Mouse (Mus musculus) limb, embryonic 11.5 days (tissue): ENCODE results near the gene Nat8f4. TPM values are rescaled to one million over a fixed set of nuclear protein-coding genes. Genes with fewer than 3 reads are reported as not detected.
"Not testable (repeated sequence)": the region's sequence is repeated elsewhere in the genome, so short reads cannot be mapped to it uniquely, and the experiment has no call there.

ENCODE experiments used
- ATAC-seq: fragments of 200-750 bp; cut with Nextera tagmentation; 2 replicates; pipeline ENCODE4 v1.8.0; 2017; ENCODE audit warnings: low read depth; ENCODE audit not compliant: insufficient number of reproducible peaks, low FRiP score, low TSS enrichment
- DNase-seq: peaks from one replicate; pipeline ENCODE4 v3.0.0-alpha.2; 2015; ENCODE audit warnings: low spot score
- H3K27ac ChIP-seq: fragments of 300-500 bp; sonication (generic); replicated peaks from 2 replicates; pipeline ENCODE4 v1.5.1; 2014; ENCODE audit warnings: low read depth, mild to moderate bottlenecking, low read length
- H3K27me3 ChIP-seq: fragments of 300-500 bp; sonication (generic); 2 replicates; pipeline ENCODE4 v1.6.1; 2014; ENCODE audit warnings: mild to moderate bottlenecking, low read length, mixed read lengths; ENCODE audit not compliant: control insufficient read depth, insufficient read depth
- H3K36me3 ChIP-seq: fragments of 300-500 bp; sonication (generic); 2 replicates; pipeline ENCODE4 v1.6.1; 2014; ENCODE audit warnings: mild to moderate bottlenecking, low read length, moderate library complexity, mixed read lengths; ENCODE audit not compliant: control insufficient read depth, insufficient read depth
- H3K4me1 ChIP-seq: fragments of 300-500 bp; sonication (generic); 2 replicates; pipeline ENCODE4 v1.6.1; 2014; ENCODE audit warnings: low read length, mixed read lengths; ENCODE audit not compliant: control insufficient read depth, insufficient read depth
- H3K4me2 ChIP-seq: fragments of 300-500 bp; sonication (generic); 2 replicates; pipeline ENCODE4 v1.6.1; 2014; ENCODE audit warnings: low read depth, mild to moderate bottlenecking, moderate library complexity; ENCODE audit not compliant: severe bottlenecking
- H3K4me3 ChIP-seq: fragments of 300-500 bp; sonication (generic); 2 replicates; pipeline ENCODE4 v1.5.1; 2014; ENCODE audit warnings: low read depth, low read length
- H3K9ac ChIP-seq: fragments of 300-500 bp; sonication (generic); 2 replicates; pipeline ENCODE4 v1.6.1; 2014; ENCODE audit warnings: mild to moderate bottlenecking, low read length
- H3K9me3 ChIP-seq: fragments of 300-500 bp; sonication (generic); 2 replicates; pipeline ENCODE4 v1.6.1; 2016; ENCODE audit warnings: low read length; ENCODE audit not compliant: control insufficient read depth
- WGBS: fragments of 180-500 bp; shearing (Covaris S2); extraction: QIAGEN DNeasy Blood & Tissue Kit; methylation state at CpG from one replicate; pipeline ENCODE4 v1.1.7; 2014; 5-methylcytosine and 5-hydroxymethylcytosine counted together
- polyA plus RNA-seq: library from polyadenylated mRNA; unstranded; fragments of >200 nt; fragmentation: Nextera tagmentation; extraction: Ambion mirVana; gene quantifications from 2 replicates; pipeline ENCODE4 v1.2.1, GENCODE M21; 2014

Gene Nat8f4
- polyA plus RNA-seq, 1 experiment from 2014 or later: 2.3 TPM

GRCm38 (mm10) chr6:85927476-85928464 lies 23.1 kb upstream of the Nat8f4 start:
- Histone ChIP-seq H3K4me3 (no peak overlapping the region), H3K9me3 (no peaks in the 10 kb centered on the region), H3K4me1 (no peaks in the 10 kb centered on the region), H3K27ac (no peak overlapping the region), H3K27me3 (no peaks in the 10 kb centered on the region), H3K9ac (no peak overlapping the region), H3K4me2 (no peak overlapping the region), H3K36me3 (peaks cover 8% of the 10 kb centered on the region)
- 94% methylated on average over 9 of the region's 9 CpGs for WGBS
- no peak for DNase-seq
- ATAC-seq: no peak

GRCm38 (mm10) chr6:85926709-85927108 lies 22.0 kb upstream of the Nat8f4 start:
- no peak for DNase-seq

GRCm38 (mm10) chr6:85923643-85924042 lies 19.0 kb upstream of the Nat8f4 start:
- Histone ChIP-seq H3K9ac (no peak overlapping the region), H3K4me3 (no peak overlapping the region), H3K9me3 (no peaks in the 10 kb centered on the region), H3K27me3 (no peaks in the 10 kb centered on the region), H3K4me1 (no peaks in the 10 kb centered on the region), H3K27ac (no peak overlapping the region), H3K36me3 (peaks cover 7% of the 10 kb centered on the region), H3K4me2 (no peak overlapping the region)
- WGBS: 89% methylated on average over 1 of the region's 1 CpGs
- DNase-seq (no peak), ATAC-seq (no peak)

More at GRCm38 (mm10) chr6:85926709-85927108, 22.0 kb upstream of the Nat8f4 start:
- 73% methylated on average over 1 of the region's 1 CpGs for WGBS
- Histone ChIP-seq H3K27me3 (no peaks in the 10 kb centered on the region), H3K27ac (no peak overlapping the region), H3K4me2 (no peak overlapping the region), H3K9me3 (no peaks in the 10 kb centered on the region), H3K9ac (no peak overlapping the region), H3K4me3 (no peak overlapping the region), H3K4me1 (no peaks in the 10 kb centered on the region), H3K36me3 (peaks cover 10% of the 10 kb centered on the region)
- ATAC-seq: no peak

- Histone ChIP-seq H3K9me3 (no peaks in the 10 kb centered on the region), H3K36me3 (0 out of 2 replicates have a peak, but pooled peaks cover 2% of the 10 kb centered on the region), H3K4me2 (no peak overlapping the region), H3K4me1 (0 out of 2 replicates have a peak, but pooled peaks cover 4% of the 10 kb centered on the region), H3K9ac (no peak overlapping the region), H3K4me3 (no peak overlapping the region), H3K27ac (no peak overlapping the region), H3K27me3 (no peaks in the 10 kb centered on the region)
- no peak for ATAC-seq
- no peak for DNase-seq
- WGBS: 93% methylated on average over 4 of the region's 4 CpGs
These were observed 14.7 kb upstream of the Nat8f4 start for GRCm38 (mm10) chr6:85919401-85919800.

- not testable (repeated sequence) for H3K9ac ChIP-seq, H3K27ac ChIP-seq
- 96% methylated on average over 3 of the region's 3 CpGs for WGBS
These were observed 13.7 kb upstream of the Nat8f4 start for GRCm38 (mm10) chr6:85918341-85918740.

GRCm38 (mm10) chr6:85916596-85916995 lies 11.9 kb upstream of the Nat8f4 start:
- DNase-seq (no peak), ATAC-seq (no peak)
- Histone ChIP-seq H3K4me2 (peak overlapping the region; percentile 64), H3K9ac (peak overlapping the region; percentile 75), H3K9me3 (no peaks in the 10 kb centered on the region), H3K27me3 (no peaks in the 10 kb centered on the region), H3K4me3 (peak overlapping the region; percentile 55), H3K36me3 (no peaks in the 10 kb centered on the region), H3K27ac (no peak overlapping the region), H3K4me1 (0 out of 2 replicates have a peak, but pooled peaks cover 4% of the 10 kb centered on the region)
- WGBS: 89% methylated on average over 6 of the region's 6 CpGs

More at GRCm38 (mm10) chr6:85918341-85918740, 13.7 kb upstream of the Nat8f4 start:
- DNase-seq, H3K4me2 ChIP-seq, H3K36me3 ChIP-seq, H3K4me3 ChIP-seq, H3K4me1 ChIP-seq, ATAC-seq, H3K9me3 ChIP-seq, H3K27me3 ChIP-seq: not testable (repeated sequence)

- under 1% methylated on average over 57 of the region's 61 CpGs for WGBS
- Histone ChIP-seq H3K4me3 (peak within 1 kb of the TSS; percentile 55), H3K9ac (peak within 1 kb of the TSS; percentile 75), H3K4me2 (peak within 1 kb of the TSS; percentile 75), H3K27ac (peak within 1 kb of the TSS; percentile 73)
- peak; percentile 94 for ATAC-seq
- H3K9me3 ChIP-seq, H3K36me3 ChIP-seq, H3K4me1 ChIP-seq, H3K27me3 ChIP-seq: not testable (repeated sequence)
- DNase-seq: peak; percentile 90
These were observed 11.1 kb upstream of the Nat8f4 start, which contains the start of gene Nat8f1 for GRCm38 (mm10) chr6:85915539-85916513. Gene Nat8f1 (minus strand): TSS chr6:85915687.

- Histone ChIP-seq H3K27ac (no peak overlapping the region), H3K9me3 (no peaks in the 10 kb centered on the region), H3K4me1 (0 out of 2 replicates have a peak, but pooled peaks cover 4% of the 10 kb centered on the region), H3K36me3 (no peaks in the 10 kb centered on the region), H3K27me3 (no peaks in the 10 kb centered on the region), H3K4me3 (peak overlapping the region; percentile 55), H3K4me2 (peak overlapping the region; percentile 75), H3K9ac (peak overlapping the region; percentile 75)
- no peak for DNase-seq
- ATAC-seq: no peak
- 4% methylated on average over 11 of the region's 11 CpGs for WGBS
These were observed 10.5 kb upstream of the Nat8f4 start for GRCm38 (mm10) chr6:85915141-85915538.
